Mouse (Mus musculus) fibroblast of lung, adult 2 months (primary cell): ENCODE measurements at regions not wholly inside any gene's neighbourhood (a gene's known extent, or its start where the extent isn't known, plus 50 kb on each side); places are given as distances from the start of the nearest gene placed in this dataset.
"Not testable (repeated sequence)": the region's sequence is repeated elsewhere in the genome, so short reads cannot be mapped to it uniquely, and the experiment has no call there.

Experiments
- DNase-seq: peaks from one replicate; pipeline ENCODE4 v3.0.0-alpha.2; 2011; ENCODE audit warnings: low read depth

GRCm38 (mm10) chr16:29745486-29745885 lies 166.4 kb downstream of the Opa1 start:
- DNase-seq = no peak

GRCm38 (mm10) chr16:29746245-29746644 lies 167.1 kb downstream of the Opa1 start:
- DNase-seq = no peak

DNA sequence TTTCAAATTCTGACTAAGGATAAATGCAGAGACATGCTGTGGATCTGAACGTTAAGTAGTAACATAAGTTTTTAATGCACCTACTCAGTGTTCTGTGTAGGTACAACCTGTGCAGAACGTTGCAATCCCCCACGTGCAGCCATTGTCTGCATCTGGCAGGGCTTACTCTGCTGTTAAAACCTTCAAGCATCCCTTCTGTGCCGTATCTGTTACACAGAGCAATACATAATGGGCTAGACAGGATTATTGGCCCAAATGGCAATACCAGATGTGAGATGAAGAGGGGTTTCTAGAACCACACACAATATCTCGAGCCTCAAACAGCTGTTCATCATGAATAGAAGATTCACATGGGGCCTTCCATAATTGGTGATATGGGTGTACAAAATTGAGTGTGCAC lies 170.0 kb downstream of the Opa1 start:
- no peak for DNase-seq

DNA sequence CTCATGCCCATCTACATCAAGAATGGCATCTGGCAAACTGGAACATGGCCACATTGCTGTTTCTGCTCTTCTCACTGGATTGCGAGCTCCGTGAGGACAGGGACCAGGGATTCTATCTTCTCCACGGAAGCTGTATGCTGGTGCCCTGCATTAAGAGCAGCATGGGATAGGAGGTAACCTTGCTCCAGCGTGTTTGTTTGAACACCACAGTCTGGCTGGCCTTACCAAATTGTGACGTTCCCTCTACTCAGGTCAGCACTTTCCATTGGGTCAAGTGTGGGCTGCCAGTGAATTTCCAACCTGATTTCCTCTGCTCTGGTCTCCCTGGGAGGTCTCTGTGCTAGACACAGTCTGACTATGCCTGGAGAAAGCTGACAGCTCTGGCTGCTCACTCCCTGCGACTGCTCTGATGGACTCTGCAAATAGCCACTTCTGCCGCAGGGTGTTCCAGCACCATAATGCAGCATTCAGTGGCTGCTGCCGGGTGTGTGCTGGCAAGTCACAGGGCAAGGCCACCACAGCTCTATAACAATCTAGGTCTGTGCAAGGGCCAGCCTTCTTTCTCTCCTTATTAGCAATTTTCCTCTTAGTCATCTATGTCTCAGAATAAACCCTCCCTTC lies 175.6 kb downstream of the Opa1 start:
- peak; percentile 96 for DNase-seq

DNA sequence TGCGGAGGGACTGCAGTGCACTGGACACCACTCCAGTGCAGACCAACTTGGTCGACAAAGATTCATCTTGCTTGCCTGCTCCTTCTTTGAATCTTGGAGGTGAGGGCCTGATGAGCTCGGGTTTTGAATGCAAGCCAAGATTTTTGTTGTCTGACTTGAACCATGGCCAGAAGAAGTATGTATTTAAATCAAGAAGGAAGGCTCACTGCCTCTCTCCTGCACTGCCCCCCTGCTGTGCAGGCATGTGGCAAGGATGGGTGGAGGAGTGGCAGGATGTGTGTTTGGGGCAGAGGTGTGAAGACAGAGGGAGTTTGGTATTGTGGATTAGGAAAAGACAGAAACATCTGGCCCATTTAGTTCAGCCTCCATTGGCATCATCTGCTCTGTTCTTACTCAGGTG lies 179.1 kb downstream of the Opa1 start:
- DNase-seq = no peak

DNA sequence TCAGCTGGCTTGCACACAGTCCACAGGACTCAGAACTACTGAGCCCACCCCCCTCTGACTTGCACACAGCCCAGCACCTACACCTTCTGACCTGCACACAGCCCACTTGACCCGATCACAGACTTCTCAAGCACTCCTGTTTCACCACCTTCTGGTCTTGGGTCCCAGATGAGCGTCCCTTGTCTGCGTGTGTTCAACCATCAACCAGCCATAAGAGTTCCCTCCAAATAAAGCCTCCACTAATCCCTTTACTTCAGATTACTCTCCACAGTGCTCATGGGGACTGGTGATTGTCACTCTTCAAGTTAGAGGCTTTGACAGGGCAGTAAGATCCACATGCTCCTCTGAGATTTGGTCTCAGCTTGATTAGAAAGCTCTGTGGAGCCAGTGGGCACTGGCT lies 180.3 kb downstream of the Opa1 start:
- no peak for DNase-seq

DNA sequence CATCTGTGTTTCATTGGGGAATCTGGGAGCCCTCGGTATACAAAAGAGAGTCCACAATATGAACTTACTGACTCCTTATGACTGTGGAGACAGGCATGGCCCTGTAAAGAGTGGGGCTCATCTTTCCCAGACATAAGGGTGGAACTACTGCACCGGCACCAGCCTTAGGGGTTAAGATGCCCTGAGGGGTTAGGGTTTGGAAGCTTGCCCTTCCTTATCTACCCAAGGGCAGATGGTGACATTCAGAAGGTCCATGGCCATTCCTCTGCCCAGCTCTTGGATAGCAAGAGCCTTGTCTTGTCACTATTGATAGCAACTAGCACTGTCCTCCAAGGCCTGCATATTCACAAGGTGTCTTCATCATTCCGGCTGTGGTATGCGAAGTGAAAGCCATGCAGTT lies 181.5 kb downstream of the Opa1 start:
- DNase-seq = no peak

- DNase-seq = peak; percentile 73
These were observed 182.7 kb downstream of the Opa1 start for GRCm38 (mm10) chr16:29761779-29762277.

DNA sequence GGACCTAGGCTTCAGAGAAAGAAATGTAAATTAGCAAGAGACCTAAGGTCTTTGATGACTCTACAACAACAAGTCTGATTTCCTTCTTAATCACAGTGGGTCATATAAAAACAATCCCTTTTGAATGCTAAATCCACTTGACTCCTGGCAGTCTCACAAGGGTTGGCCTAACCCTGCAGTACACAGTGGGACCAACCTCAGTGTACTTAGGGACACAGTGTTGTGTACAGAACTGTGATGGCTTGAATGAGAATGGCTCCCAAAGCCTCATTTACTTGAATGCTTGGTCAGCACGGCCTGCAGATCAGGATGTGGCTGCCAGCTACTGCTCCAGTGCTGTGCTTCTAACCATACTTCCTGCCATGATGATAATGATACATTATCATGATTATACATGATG lies 185.2 kb downstream of the Opa1 start:
- no peak for DNase-seq

GRCm38 (mm10) chr16:29765801-29766200 lies 186.7 kb downstream of the Opa1 start:
- DNase-seq = not testable (repeated sequence)

DNA sequence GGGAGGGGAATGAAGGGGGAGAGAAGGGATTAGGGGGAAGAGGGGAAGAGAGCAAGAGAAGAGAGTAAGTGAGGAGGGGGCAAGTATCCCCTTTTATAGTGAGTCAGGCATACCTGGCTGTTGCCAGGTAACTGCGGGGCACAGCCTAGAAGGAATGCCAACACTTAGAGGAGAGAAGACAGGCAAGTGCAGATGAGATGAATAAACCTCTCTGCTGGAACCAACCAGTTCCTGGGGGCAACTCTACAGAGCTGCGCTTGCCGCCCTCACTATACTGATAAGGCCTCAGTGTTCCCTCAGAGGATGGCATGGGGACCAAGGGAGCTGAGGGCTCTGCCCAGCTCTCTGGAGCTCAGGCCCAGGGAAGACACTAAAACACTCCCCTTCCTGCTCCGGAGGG lies 192.2 kb downstream of the Opa1 start:
- no peak for DNase-seq

DNA sequence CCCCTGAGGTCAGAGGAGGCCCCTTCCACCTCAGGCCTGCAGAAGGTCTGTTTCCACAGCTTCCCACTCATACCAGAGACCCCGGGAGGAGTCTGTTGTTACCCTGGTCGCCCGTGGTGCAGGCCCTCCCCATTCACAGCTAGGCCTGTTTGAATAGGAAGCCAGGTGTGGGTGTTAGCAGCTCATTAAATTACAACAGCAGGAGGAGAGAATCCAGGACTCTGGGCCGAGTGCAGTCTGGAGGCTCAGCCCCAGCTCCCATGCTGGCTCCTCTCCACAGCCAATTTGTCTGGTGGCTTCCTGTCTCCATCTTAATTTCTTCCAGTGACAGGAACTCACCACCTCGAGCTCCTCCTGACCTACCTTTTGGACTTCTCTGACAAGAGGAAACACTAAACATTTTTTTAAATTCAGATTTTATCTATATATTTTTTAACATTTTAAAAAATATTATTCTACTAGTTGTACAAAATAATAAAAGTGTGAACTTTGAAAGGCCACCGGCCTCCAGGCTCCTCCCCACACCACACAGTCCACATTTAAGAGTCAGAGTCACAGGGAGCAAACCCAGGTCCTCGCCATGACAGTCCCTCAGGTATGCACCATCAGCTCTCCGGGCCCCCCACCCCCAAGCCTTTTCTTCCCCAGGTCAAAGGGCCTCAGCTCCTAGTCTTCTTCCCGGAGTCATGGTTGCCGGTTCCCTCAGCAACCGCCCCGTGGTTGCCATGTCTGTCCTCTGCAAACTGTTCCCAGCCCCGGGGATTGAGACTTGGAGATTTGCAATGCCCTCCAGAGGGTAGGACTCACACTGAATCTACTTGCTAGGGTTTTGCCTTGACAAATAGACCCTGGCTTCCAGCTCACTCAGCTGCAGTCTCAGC lies 192.8 kb downstream of the Opa1 start:
- DNase-seq = no peak

DNA sequence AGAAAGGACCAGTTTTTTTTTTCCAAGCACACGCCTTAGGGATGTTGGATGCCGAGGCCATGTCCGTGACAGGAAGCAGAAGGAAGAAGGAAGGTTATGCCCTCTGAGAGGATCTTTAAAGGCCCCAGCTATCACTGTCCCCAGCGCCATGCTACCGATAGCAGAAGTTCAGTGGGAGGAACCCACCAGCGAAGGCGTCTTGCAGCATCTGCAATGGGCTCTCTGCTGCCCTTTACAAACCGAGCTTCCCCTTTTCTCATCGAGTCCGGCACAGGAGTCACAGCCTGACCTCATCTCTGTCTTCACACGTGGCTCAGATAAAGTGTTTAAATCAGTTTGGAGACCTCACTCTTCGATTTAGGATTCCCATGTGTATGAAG lies 193.5 kb downstream of the Opa1 start:
- no peak for DNase-seq

DNA sequence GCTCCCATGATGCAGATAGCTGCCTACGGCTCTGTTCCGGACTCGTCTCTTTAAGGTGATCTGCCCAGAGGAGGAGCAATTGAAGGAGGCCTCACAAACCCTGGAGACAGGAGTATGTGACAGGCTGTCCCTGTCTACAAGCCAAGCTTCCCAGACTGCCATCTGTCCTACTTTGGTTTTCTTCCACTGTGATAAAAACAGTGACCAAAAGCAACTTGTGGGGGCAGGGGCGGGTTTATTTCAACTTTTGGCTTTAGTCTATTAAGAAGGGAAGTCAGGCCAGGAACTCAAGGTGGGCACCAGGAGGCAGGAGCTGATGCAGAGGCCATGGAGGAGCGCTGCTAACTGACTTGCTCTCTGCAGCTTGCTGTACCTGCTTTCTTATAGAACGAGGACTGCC lies 193.9 kb downstream of the Opa1 start:
- no peak for DNase-seq

GRCm38 (mm10) chr16:29774949-29775348 lies 195.8 kb downstream of the Opa1 start:
- no peak for DNase-seq

GRCm38 (mm10) chr16:29775879-29776278 lies 196.7 kb downstream of the Opa1 start:
- no peak for DNase-seq

DNA sequence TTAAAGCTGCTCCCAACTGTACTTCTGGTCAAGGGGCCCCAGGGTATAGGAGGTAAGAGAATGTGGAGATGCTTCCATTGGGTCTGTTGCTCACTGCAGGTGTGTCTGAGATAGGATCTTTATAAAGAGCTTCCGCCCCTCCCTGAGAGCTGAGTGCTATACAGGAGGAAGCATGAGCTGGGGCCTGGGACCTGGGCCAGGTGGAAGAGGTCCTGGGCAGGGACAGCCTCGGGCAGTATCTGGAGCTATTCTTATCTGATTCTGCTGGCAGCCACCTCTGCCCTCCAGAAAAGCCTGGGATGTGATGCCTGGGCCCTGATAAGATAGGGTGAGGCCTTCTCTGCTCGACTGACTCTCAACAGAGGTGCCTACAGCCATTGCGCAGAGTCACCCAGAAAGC lies 203.3 kb downstream of the Opa1 start:
- DNase-seq = no peak

GRCm38 (mm10) chr16:29785114-29785513 lies 206.0 kb downstream of the Opa1 start:
- no peak for DNase-seq

DNA sequence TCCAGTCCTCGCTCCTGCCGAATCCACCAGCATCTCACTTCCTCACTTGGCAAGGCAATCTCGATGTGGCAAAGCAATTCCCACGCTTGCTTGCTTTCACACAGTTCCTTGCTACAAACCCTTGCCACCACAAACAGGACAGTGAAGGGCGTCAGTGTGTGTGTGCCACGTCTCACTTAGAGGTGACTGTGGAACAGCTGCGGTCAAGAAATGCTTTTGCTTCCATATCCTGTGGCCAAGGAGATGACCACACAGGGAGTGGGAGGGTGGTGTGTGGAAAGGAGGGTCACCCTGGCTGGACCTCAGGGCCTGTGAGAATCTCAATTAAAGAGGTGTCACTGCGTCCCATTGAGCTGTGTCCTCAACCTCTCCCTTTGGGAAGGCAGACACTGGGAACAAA lies 207.4 kb downstream of the Opa1 start:
- DNase-seq = no peak

DNA sequence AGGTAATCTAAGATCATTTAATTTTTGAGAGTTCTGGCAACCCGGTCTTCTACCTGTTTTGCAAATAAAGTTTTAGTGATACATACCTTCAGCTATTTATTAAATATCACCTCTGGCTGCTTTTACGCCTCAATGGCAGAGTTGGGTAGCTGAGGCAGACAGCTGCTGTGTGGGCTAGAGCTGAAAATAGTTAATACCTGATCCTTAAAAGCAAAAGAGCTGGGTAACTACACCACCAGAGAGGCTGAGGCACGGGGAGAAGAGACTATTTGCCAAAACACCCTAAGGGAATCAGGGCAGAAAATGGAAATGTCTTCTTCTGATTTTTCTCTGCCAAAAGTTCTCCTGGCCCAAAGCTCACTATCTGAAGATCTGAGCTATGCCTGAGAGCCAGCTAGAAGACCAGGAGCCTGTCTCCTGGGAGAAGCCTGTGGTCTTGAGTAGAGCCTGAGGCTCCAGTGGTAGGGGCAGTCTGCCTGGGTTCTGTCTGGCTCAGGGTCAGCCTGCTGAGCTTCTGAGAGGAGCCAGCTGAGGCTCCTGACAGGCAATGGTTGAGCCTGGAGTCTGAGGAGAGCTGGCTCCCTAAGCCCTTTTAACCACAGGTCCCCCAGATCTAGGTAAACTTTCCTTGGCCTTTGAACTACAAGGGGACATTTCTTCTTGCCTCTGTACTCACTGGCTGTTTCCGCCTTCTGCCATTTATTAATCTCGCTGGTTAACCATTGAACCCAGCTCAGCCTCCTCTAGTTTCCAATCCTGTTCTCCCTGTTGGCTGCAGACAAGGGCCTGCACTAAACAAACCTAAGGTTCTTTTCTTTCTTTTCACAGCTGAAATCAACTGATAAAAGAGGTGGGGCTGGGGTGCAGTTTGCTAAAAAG lies 208.7 kb downstream of the Opa1 start:
- DNase-seq = peak; percentile 53

DNA sequence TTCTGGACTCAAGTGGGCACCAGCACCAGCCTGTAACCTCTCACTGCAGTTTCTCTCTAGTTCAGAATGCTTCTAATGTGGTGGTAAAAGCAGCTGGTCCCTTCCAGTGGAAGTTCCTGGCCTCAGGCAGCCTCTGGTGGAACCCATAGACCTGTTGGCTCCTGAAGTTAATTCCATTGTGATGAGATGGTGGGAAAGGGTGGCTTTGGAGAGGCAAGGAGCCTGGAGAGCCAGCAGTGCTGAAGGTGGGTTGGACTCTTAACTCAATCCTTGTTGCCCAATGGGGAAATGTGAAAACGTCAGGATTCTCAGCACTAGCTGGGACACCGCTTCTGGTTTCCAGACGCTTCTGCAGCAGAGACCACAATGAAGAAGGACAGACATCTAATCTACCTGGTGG lies 210.9 kb downstream of the Opa1 start:
- DNase-seq = peak; percentile 59

- DNase-seq = peak; percentile 64
These were observed 220.1 kb downstream of the Opa1 start for GRCm38 (mm10) chr16:29799250-29799649.

DNA sequence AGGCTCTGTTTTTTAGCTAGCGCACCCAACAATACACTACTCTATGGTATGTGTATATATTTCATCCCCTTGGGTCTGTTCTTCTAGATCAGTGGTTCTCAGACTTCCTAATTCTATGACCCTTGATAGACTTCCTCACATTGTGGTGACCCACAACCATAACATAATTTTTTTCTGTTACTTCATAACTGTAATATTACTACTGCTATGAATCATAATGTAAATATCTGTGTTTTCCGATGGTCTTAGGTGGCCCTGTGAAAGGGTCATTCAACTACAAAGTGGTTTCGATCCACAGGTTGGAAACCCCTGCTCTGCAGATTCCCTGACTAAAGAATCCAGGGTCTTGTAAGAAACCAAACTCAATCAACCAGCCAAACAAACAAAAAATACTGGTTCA lies 220.8 kb downstream of the Opa1 start:
- no peak for DNase-seq
